Mouse (Mus musculus): Measurements from ENCODE around the gene Optc. TPM values are rescaled to one million over a fixed set of nuclear protein-coding genes. Genes with fewer than 3 reads are reported as not detected.

The Optc gene
- polyA plus RNA-seq, 1 experiment from 2014 or later: 2.9 TPM

Other genes with a start within 250 kb of the Optc start
- not detected in 2 replicates for gene Zbed6, start 247.1 kb downstream of the Optc start, polyA plus RNA-seq (2014; fragmentation: Nextera tagmentation; extraction: Ambion mirVana)
- 5.9 and 6.2 TPM in 2 replicates for gene Gm38394, start 246.7 kb downstream of the Optc start, polyA plus RNA-seq (2014; fragmentation: Nextera tagmentation; extraction: Ambion mirVana)
- 0.12 and 0.15 TPM in 2 replicates for gene Lax1, start 217.9 kb downstream of the Optc start, polyA plus RNA-seq (2014; fragmentation: Nextera tagmentation; extraction: Ambion mirVana)
- 17.6 and 30.3 TPM in 2 replicates for gene Atp2b4, start 107.0 kb downstream of the Optc start, polyA plus RNA-seq (2014; fragmentation: Nextera tagmentation; extraction: Ambion mirVana)
- gene Prelp, start 13.4 kb upstream of the Optc start, polyA plus RNA-seq (2014; fragmentation: Nextera tagmentation; extraction: Ambion mirVana): 8.0 and 10.2 TPM in 2 replicates
- gene Fmod, start 129.3 kb upstream of the Optc start, polyA plus RNA-seq (2014; fragmentation: Nextera tagmentation; extraction: Ambion mirVana): 0.23 and 13.8 TPM in 2 replicates
- gene Btg2, start 171.1 kb upstream of the Optc start, polyA plus RNA-seq (2014; fragmentation: Nextera tagmentation; extraction: Ambion mirVana): 22.4 and 26.9 TPM in 2 replicates
- gene Chit1, start 203.2 kb upstream of the Optc start, polyA plus RNA-seq (2014; fragmentation: Nextera tagmentation; extraction: Ambion mirVana): 0.52 and 1.4 TPM in 2 replicates